Mouse (Mus musculus): ENCODE results near the gene Rtbdn. TPM values are rescaled to one million over a fixed set of nuclear protein-coding genes. Genes with fewer than 3 reads are reported as not detected.

Rtbdn gene
- total RNA-seq, 2 experiments from 2014 or later: not detected

DNA sequence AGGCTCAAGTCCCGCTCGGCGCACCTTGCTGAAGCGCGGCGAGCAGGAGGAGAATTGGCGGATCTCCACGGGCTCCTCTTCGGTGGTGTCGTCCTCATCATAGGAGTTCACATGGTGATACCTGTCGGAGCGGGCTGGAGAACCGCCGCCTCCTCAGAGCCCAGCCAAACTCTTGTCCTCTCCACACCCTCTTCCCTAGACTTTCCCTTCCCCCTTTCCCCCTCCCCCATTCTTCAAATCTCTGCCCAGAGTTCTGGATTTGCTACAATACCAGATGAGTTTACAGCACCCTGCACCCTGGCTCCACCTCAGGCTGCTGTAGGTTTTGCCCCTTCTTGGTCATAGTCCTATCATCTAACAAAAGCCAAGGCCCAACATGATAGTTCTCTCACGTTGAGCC lies 28.1 kb upstream of the Rtbdn start:
- ATAC-seq (replicated peaks; ENCODE audit: poor library complexity): no peak

DNA sequence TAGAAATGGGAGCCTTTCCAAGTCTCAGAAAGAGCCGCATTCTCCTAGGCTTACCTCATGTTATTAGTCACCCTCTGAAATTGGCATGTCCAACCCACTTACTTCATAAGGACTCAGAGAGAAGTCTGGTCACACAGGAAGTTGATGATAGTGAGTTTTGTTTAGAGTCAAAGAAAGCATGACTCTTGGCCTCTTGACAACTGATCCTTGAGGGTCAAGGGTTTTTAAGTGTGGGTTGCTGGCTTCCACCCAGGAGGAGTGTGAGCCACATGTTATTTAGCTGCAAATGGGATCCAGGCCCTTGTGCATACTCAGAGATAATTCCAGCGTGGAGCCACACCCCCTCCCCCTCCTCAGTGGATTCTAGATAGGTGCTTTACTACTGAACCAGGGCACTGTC lies 25.2 kb upstream of the Rtbdn start:
- ATAC-seq (replicated peaks; ENCODE audit: poor library complexity): no peak

GRCm38 (mm10) chr8:84925557-84925956 lies 21.2 kb upstream of the Rtbdn start:
- ATAC-seq (replicated peaks; ENCODE audit: poor library complexity): 0 out of 2 replicates have a peak, but pooled peaks have one; percentile 13

DNA sequence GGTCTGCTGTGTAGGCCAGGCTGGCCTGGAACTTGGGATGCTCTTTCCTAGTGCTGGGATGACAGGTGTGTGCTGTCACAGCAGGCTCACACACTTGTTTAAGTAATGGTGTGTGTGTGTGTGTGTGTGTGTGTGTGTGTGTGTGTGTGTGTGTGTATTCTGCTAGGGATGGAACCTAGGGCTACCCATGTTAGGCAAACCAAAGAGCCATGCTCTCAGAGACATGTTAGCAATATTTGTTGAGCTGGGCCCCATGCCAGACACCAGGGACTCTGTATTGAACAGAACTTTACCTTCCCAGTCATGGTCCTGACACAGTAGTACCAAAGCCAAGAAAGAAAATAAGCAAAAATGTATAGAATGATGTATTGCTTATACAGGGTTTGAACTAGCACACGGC lies 19.3 kb upstream of the Rtbdn start:
- no peak for ATAC-seq (replicated peaks; ENCODE audit: poor library complexity)

DNA sequence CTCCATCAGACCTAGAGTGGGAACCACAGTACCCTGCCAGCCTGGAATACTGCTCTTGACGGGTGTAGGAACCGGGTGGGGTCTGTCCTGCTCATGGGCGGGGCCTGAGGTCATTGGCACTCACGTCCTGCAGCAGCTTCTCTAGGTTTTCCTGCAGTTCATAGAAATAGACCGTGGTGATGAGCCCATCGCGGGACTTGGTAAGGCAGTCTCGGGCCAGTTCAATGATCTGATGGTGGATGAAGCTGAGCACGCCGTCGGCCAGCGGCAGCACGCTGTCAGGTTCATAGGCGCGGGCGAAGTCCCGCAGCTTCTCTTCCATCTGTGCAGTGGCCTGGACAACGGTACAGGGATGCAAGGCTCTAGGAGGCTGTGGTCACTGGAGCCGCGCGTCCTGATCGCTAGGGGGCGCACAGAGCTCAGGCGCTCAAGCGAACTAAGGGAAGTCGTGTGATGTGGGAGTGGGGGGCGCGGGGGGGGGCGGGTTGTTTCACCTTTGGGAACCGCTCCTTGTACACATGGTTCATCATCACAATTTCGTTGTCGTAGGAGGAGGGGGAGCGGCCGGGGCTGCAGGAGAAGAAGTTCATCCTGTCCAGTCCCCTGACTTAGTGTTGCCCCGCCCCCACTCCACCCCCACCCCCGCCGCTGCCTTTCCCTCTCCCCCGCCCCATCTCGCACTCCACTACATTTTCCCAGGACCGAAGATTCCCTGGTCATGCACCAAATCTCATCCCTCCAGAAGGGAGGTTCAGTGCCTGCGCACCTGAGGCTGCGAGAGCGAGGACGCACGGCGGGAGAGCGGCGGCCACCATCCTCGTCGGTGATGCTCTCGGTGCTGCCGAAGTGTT lies 18.1 kb upstream of the Rtbdn start:
- peak; percentile 93 for ATAC-seq (replicated peaks; ENCODE audit: poor library complexity)

- ATAC-seq (replicated peaks; ENCODE audit: poor library complexity): no peak
These were observed 16.2 kb upstream of the Rtbdn start for GRCm38 (mm10) chr8:84930582-84930981.

DNA sequence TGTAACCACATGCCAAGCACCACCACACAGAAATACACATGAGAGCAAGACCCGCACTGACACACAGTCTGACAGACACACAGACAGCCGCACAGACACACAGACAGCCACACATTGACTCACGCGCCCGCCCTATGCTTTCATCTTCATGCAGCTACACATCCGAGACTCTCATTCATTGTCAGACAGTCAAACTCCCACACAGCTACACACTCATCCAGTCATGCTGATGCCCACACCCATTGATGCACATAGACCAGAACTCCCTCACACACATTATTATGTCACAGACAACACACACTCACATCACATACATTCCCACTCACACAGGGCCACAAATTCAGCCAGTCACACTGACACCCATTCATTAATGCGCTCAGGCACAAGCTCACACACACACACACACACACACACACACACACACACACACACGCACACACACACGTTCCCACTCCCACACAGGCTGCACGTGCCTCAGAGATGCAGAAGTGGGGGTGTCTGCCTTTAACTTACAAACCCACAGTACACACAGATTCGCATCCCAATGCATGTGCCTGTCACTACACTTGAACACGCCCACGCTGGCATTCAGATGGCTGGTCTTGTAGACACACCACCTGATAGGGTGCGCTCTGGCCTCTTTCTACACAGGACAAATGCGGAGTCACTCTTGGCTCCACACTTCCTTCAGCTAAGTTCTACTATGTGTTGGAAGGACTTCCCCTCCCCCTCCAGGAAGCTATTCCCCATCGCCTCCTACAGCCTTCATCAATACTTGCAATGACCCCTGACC lies 12.8 kb upstream of the Rtbdn start:
- no peak for ATAC-seq (replicated peaks; ENCODE audit: poor library complexity)

GRCm38 (mm10) chr8:84934860-84935259 lies 11.9 kb upstream of the Rtbdn start:
- ATAC-seq (replicated peaks; ENCODE audit: poor library complexity): no peak

DNA sequence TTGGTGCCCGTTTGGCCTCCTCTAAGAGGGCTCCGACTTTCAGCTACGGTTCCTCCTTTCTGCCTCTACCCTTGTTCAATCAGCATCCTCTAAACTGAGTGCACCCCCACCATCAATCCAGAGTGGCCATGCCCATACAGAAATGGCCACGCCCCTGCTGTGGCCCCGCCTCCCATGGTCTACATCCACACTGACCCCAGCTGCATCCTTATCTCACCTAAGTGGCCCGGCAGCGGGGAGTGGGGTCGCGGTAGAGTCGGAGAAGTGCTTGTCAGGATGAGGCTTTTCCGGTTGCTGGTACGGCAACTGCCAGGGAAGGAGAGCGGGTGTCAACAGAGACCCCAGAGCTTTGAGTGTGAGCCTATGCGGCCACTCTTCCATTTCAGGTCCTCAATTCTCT lies 11.3 kb upstream of the Rtbdn start:
- no peak for ATAC-seq (replicated peaks; ENCODE audit: poor library complexity)

GRCm38 (mm10) chr8:84936041-84936961 lies 10.5 kb upstream of the Rtbdn start:
- 0 out of 2 replicates have a peak, but pooled peaks have one; percentile 2 for ATAC-seq (replicated peaks; ENCODE audit: poor library complexity)

DNA sequence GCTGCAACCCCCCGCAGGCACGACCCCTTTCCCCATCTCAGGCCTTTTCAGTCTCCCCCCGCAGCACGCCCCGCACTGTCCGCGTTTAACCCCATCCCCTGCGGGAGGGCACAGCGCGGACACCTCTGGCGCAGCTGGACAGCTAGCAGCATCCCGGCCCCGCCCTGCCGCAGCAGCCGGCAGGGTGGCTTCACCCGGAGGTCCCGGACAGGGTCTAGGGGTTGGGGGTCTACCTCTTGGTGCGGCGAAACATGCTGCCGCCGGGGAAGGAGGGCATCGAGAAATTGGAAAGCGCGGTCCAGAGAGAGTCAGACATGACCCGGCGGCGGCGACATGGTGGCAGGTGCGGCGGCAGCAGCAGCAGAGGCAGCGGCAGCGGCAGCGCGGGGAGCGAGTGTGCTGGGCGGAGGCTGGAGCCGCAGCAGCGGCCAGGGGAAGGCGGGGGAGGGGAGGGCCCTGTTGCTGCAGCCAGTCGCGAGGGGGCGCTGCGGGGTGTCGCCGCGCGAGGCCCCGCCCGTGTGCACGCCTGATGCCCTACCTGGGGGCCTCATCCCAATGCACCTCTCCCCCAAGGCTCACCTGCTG lies 9.7 kb upstream of the Rtbdn start, which contains the start of gene Mast1:
Gene Mast1 (minus strand): TSS at position 398 of the 585 bp plus-strand sequence.
- ATAC-seq (replicated peaks; ENCODE audit: poor library complexity): peak; percentile 87

GRCm38 (mm10) chr8:84937620-84938485 lies 8.9 kb upstream of the Rtbdn start:
- ATAC-seq (replicated peaks; ENCODE audit: poor library complexity): peak; percentile 50

DNA sequence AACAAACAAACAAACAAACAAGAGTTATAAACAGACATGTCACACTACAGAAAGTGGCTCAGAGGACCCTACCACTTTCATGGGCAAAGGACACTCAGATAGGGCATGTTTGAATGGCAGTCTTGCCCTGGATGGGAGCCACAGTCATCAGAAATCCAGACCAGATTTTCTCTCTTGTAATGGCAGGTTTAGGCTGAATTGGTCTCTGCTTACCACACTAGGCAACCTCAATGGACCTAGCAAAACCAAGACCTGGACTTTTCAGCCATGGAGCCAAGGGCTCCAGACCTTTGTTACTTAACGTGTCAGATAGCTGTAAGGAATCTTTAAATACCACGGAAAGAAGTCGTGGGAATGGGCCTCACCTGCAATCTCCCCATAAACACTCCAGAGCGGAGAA lies 3.1 kb upstream of the Rtbdn start:
- no peak for ATAC-seq (replicated peaks; ENCODE audit: poor library complexity)

GRCm38 (mm10) chr8:84944478-84945160 lies 2.2 kb upstream of the Rtbdn start:
- ATAC-seq (replicated peaks; ENCODE audit: poor library complexity): peak; percentile 80

DNA sequence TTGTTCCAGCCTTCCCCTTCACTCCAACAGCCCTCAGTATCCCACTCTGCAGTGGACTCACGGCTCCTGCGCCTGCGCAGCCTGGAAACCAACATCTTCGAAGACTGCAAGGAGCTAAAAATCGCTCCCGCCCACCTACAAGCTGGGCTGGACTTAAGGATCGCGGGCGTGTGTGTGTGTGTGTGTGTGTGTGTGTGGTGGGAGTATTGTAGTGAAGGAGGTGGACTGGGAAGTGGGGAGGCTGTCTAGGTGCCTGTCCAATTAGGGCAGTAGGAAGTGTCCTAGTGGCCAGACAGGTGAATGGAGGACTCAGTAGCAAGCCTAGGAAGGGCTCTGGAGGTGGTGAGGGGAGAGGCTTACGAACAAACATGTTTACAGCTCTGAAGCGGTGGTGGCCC lies 1.6 kb upstream of the Rtbdn start:
- ATAC-seq (replicated peaks; ENCODE audit: poor library complexity): no peak

DNA sequence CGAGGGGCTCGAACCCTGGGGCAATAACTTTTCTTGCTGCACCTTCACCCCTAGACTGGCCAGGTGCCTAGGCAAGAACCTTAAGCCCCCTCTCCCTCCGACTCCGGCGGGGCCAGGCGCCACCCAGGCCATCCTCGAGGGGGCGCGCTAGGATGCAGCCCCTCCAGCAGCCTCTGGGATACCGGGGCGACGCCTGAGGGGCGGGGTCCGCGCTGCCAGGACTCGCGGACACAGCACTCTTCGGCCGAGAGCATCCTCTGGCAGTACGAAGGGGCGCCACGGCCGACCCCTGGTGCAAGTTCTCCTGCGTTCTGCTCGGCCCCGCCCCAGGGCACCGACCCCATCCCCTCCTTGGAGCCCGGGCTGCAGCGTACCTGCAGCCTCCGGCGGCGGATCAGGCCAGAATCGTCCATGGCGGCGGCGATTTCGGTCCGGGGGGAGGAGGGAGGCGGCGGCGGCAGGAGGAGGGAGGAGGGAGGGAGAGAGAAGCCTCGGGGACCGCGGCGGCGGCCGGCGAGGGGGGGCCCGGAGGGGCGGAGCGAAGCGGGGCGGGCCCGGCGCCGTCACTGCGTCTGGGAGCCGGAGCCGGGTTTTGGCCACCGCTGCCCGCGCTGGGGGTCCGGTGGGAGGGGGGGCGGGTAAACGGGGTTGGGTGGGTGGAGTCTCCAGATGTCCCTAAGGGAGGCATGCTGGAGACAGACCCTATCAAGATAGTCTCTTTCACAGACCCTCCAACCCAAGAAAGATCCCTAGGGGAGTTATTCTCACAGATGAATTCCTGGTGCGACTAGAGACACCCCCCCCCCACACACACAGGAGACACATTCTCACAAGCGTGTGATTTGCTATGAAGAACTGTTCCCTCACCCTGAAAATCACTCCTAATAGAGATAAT lies 911 bp upstream of the Rtbdn start:
- no peak for ATAC-seq (replicated peaks; ENCODE audit: poor library complexity)

DNA sequence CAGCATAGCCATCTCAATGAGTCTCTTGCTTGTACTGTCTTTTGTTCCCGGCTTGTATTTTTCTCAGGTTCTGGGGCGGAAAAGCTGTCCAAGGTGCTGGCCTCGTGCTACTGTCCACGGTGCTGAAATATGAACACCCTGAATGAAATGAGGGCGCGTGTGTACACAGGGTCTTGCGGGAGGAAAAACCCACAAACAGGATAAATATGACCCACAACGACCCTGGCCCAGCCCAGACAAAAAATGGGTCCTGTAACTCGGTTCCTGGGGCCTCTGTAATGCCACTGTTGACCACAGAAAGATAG lies 402 bp downstream of the Rtbdn start:
- peak; percentile 85 for ATAC-seq (replicated peaks; ENCODE audit: poor library complexity)

GRCm38 (mm10) chr8:84949753-84950152 lies 3.0 kb downstream of the Rtbdn start:
- ATAC-seq (replicated peaks; ENCODE audit: poor library complexity): no peak

Measured in megakaryocyte progenitor cell, adult 5-6 weeks (primary cell).